Mouse (Mus musculus) layer of hippocampus, postnatal 14 days (tissue): ENCODE data around the gene Zfp882. TPM values are rescaled to one million over a fixed set of nuclear protein-coding genes. Genes with fewer than 3 reads are reported as not detected.
A peak's percentile ranks its signal among the peaks of the same experiment; 100 is the strongest.
"Not testable (repeated sequence)": the region's sequence is repeated elsewhere in the genome, so short reads cannot be mapped to it uniquely, and the experiment has no call there.

Experiments
- DNase-seq, 2 experiments: peaks; one replicate each; pipeline ENCODE4 v3.0.0; 2021 to 2022; ENCODE audit warnings: low spot score in 2 of 2, mixed read lengths in 1 of 2
- long read RNA-seq, 2 experiments: library from polyadenylated mRNA; stranded (forward); transcript quantifications; one replicate each; pipeline ENCODE4 v2.0.0; 2021
- total RNA-seq, 2 experiments: library from RNA; stranded (reverse); gene quantifications; 2 replicates each; pipeline ENCODE4 v1.2.3; 2021

The Zfp882 gene
- 10 to 100 TPM; 10.9 to 12.8 TPM for total RNA-seq
- long read RNA-seq, experiment 1, partial matches to known transcripts = 0 of 1 reads
- long read RNA-seq, experiment 1, other reads (novel, unspliced or antisense) = 0 of 1 reads
- long read RNA-seq, experiment 2, partial matches to known transcripts = 0 of 1 reads
- long read RNA-seq, experiment 2, other reads (novel, unspliced or antisense) = 1 of 1 reads

DNA sequence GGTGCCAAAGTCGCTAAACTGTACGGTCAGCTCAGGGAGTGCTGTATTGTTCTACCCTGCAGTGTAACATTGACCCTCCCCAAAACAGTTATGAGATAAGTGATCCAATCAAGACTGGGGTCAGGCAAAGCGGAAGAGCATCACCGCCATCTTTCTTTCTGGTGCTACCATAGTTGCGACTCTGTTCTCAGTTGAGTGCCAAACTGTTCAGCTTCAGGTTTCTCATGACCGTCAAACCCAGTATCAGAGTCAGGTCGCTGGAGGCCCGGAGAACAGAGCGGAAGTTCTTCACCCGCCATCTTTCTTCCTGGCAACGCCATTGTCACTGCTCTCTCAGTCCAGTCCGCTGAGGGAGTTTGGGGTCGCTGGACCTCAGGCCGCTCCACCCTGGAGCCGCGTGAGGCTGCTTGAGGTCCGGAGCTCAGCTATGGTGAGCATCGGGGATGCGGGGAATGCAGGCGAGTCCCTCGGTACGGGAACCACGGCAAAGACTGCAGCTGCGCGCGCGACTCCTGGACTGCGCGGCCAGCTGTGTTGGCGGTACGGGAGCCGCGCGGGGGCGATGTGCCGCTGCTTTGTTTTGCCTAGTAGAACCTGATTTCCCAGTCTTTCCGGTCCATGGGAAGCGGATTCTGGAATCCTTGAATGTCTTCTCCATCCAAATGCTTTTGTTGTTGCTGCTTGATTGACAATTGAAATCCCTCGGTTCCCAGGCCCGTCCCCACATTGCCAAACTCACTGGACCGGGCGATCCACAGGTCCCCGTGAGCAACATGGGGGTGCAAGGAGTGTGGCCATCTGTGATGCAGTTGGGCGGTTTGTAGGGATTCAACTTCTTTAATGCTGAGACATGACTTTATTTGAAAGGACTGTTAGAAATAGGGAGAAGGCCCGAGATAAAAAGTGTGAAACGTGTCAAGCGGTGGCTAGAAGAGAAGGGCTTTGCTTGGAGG, at the start of gene Zfp882, which contains the start of gene Zfp617:
Zfp882 (plus strand) TSS at position 300 of the 953 bp plus-strand sequence.
Zfp617 (plus strand) TSS at position 327 of the 953 bp plus-strand sequence.
- peak; percentile 93 to 94 for DNase-seq

DNA sequence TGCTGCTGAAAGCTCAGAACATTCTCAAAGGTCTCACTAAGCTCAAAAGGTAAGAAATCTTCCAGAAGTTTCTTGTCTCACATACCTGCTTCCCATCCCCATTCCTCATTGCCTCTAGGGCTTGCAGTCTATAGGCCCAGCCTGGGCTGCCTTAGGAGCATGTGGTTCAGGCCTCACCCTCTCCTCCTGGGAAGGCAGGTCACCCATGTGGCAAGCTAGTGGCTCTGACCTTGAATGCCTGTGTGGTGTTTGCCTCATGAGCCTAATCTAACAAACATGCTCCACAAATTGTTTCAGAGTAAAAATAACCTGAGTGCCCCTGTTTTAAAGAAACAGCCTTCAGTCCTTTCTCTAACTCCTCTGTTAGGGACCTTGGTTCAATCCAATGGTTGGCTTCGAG, 46.9 kb upstream of the Zfp882 start:
- DNase-seq = not testable (repeated sequence)

DNA sequence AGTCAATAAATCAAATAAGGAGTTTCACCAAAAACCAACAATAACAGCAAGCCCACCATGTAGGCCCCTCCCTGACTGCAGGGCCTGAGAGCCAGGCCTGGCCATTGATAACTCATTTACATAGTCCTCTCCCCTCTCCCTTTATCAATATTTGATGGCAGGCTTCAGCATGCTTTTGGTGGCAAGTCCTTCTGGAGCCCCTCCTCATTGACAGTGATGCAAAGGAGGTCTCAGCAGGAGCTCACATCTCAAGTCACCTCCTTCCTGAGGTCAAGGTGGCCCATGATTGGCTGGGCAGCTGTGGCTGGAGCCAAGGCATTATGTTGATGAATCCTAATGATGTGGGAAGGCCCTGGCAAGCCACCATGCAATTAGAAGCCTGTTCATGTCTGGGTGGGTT, 46.4 kb upstream of the Zfp882 start:
- DNase-seq = not testable (repeated sequence)

DNA sequence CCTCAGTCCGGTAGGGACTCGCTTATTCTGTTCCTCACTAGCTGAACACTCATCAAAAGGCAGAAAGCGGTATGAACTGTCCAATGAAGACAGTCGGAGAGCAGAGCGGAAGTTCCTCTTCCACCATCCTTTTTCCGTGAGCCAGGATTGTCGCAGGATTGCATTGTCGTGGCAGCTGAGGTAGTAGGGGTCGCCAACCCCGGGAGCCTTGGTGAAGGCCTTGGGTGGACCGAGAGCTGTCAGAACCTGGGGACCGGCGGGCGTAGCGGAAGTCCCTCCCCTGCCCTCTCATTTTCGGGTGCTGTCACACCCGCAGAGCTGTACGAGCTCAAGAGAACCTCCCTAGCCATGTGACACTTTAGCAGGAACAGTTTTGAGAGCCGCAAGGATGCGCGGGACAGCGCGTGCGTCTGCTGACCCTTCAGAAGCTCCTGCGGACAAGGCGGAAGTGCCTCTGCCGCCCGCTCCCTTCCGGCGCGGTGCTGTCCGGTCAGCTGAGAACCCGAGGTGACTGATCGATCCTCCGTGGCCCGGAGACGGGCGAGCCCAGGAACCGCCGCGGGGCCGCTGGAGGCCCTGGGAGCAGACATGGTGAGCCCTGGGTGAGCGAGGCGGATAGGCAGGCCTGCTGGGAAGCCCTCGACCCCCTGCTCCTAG, 26.7 kb upstream of the Zfp882 start, which contains the start of gene Zfp709:
Zfp709 (plus strand) TSS at position 402 of the 657 bp plus-strand sequence.
- peak; percentile 66 to 74 for DNase-seq

DNA sequence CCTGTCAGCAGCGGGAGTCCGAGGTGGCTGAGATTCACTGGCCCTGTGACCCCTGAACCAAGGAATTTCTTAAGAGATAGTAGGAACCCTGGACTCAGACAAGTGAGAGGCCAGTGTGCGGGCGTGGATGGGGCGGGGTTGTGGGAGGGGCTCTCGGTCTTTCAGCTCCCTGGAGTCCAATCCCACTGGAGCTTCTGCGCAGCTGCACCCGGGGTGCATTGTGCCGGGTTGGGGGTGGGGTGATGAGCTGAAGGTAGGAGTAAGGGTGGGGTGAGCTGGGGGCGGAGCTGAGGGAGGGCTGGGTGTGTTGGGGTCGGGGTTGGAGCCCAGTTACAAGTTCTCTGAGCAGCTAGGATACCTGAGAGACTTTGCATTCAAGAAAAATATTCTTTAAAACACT, 7.7 kb upstream of the Zfp882 start:
- DNase-seq = not testable (repeated sequence)

DNA sequence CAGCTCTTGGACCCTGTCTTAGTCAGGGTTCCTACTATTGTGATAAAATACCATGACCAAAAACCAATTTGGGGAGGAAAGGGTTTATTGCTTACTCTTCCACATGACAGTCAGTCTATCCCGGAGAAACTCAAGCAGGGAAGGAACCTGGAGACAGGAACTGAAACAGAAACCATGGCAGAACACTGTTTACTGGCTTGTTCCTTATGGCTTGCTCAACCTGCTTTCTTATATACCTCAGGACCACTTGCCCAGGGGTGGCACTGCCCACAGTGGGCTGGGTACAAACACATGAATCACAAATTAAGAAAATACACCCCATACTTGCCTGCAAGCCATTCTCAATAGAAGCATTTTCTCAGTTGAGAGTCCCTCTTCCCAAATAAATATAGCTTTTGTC, 5.3 kb upstream of the Zfp882 start:
- DNase-seq = not testable (repeated sequence)

- no peak for DNase-seq
Observed at GRCm38 (mm10) chr8:71906809-71907208, 1.6 kb upstream of the Zfp882 start.

DNA sequence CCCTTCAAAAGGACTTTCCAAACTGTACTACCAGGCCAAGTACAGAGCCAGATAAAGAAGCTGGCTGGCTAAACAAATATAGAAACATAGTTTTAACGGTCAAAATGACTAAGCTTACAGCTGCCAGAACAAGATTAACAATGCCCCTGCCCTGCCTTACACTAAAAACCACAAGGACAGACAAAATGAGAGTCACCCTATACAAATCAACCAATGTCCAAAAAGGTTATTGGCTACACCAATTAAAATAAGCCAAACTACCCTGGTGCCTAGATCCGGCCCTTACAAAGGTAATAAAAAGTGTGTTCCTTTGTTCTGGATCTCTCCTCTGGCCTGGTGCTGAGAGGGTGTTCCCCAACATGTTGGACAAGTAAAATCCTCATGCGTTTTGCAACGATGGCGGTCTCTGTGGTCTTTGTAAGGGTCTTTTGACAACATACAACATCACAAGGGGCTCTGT, 580 bp upstream of the Zfp882 start:
- DNase-seq = no peak

DNA sequence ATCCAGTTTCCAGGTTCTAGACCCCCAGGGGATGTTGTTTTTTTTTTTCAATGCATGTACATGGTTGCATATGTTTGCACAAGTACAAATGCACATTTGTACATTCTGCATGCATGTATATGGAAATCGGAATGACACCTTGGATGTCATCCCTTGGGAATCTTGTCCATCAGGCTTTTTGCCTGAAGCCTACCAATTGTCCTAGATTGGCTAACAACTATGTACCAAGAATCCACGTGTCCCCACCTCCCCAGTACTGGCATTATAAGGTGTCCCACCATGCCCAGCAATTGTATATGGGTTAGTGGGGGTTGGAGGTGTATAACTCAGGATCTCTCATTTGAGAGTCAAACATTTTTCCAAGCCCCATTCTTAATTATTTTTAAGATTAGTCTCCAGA, 3.9 kb downstream of the Zfp882 start:
- DNase-seq = no peak

- DNase-seq = peak; percentile 94 to 96
Observed at GRCm38 (mm10) chr8:71922567-71923401, 14.4 kb downstream of the Zfp882 start.

GRCm38 (mm10) chr8:71925791-71926190, 17.4 kb downstream of the Zfp882 start:
- no peak for DNase-seq

DNA sequence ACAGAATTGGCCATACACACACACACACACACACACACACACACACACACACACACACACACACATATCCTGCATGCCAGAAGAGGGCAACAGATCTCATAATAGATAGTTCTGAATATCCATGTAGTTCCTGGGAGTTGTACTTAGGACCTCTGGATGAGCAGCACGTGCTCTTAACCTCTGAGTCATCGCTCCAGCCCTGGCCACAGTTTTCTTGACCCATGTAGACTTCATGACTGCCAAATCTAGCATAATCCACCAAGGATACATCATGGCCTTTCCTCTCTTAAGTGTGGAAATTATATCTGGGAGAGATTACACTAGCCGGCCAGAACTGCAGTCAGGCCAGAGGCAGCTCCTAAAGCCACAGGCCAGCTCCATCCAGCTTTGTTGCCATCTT, 18.1 kb downstream of the Zfp882 start:
- no peak for DNase-seq

DNA sequence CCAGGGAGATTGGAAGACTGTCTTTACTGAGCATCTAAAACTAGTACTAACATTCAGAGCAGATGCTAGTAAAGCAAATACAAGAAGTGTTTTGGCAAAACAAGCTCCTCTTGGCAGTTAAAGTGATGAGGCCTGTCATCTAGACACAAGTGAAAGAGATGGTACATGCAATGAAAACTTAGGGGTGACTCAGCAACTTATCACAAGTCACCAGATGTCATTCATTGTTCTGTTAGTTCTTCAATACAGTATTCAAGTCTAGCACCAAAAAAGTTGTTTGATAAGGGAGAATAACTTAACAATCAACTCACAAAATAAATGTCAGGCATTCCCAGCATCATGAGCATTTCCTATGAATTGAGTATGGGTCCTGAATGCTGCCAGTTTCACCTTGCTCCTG, 19.4 kb downstream of the Zfp882 start:
- peak in 1 of 2 experiments; percentile 42 for DNase-seq

- not testable (repeated sequence) for DNase-seq
Observed at GRCm38 (mm10) chr8:71938037-71938436, 29.6 kb downstream of the Zfp882 start.

DNA sequence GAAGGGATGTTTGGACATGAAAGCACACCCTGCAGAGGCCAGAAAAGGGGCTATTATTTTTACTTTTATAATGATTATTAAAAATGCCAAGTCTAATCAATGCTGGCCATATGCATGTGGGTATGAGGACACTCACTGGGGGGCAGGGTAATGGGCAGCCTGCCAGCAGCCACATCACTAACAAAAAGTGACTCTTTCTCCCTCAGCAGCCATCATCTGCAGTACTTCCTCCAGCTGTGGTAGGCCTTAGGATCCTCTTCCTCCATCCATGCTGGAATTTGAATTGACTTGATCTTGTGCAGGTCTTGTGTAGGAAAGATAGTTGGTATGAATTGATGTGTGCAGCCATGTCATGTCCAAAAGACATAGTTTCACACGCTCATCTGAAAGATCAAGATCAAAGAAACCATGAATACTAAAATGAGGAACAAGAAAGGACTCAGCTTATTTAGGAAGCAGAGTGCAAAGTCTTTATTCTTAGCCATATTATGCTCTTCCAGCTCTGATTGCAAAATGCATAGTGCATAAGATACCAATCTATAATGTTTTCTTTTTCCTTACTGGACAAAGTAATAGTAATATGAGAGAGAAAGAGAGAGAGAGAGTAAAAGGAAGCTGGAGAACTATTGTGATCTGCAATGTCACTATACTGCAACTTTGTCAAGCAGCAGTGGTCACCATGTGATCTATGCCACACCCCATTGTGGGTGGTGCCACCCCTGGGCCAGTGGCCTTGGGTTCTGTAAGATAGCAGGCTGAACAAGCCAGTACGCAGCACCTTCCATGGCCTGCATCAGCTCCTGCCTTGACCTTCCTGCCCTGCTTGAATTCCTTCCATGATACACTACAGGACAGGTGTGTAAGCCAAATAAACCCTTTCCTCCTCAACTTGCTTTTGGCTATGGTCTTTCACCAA, 32.1 kb downstream of the Zfp882 start:
- no peak for DNase-seq

DNA sequence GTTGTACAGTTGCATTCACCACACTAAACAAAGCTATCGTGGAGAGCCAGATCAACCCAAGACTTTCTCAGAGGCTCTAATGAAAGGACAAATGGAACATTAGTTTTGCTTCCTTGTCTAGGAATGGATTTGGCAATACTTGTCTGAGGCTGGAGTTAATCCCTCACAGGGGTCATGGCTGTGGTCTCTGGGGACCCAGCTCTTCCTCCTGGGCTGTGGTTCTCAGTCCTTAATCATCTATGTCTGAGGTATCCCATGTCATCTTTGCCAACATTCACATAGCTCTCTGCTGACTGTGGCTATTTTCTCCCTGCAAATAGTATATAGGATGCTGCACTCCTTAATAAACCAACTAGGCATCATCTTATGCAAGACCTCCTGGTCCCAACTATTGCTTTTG, 33.4 kb downstream of the Zfp882 start:
- no peak for DNase-seq

- DNase-seq = no peak
Observed at GRCm38 (mm10) chr8:71948624-71949023, 40.2 kb downstream of the Zfp882 start.

- DNase-seq = peak; percentile 99
Observed at GRCm38 (mm10) chr8:71950482-71951221, 42.2 kb downstream of the Zfp882 start, which contains the start of gene Zfp961. Gene Zfp961 (plus strand): TSS chr8:71951038.
